Mouse (Mus musculus): Measurements from ENCODE around the gene Ssr2.

GRCm38 (mm10) chr3:88566116-88566515 is 9.6 kb upstream of the Ssr2 start:
- TF ChIP-seq CTCF (IDR thresholded peaks at IDR 0.05; ENCODE audit: low read depth) (no peak), EP300 (optimal IDR thresholded peaks at IDR 0.05) (no peak)

All from stomach, postnatal 0 days (tissue).